Mouse (Mus musculus) heart, embryonic 11.5 days (tissue): ENCODE measurements around the gene Grm2. TPM values are rescaled to one million over a fixed set of nuclear protein-coding genes. Genes with fewer than 3 reads are reported as not detected.

ENCODE experiments used
- ATAC-seq: fragments of 200-750 bp; cut with Nextera tagmentation; replicated peaks from 2 replicates; pipeline ENCODE4 v1.8.0; 2017; ENCODE audit warnings: moderate library complexity; ENCODE audit not compliant: insufficient number of reproducible peaks, low FRiP score, low TSS enrichment
- H3K27ac ChIP-seq: fragments of 300-500 bp; sonication (generic); 2 replicates; pipeline ENCODE4 v1.5.1; 2014; ENCODE audit warnings: mild to moderate bottlenecking, low read depth, low read length
- H3K27me3 ChIP-seq: fragments of 300-500 bp; sonication (generic); 2 replicates; pipeline ENCODE4 v1.6.1; 2014; ENCODE audit warnings: mild to moderate bottlenecking, low read length, mixed read lengths; ENCODE audit not compliant: control insufficient read depth, insufficient read depth
- H3K36me3 ChIP-seq: fragments of 300-500 bp; sonication (generic); 2 replicates; pipeline ENCODE4 v1.6.1; 2014; ENCODE audit warnings: mild to moderate bottlenecking, low read length, moderate library complexity, mixed read lengths; ENCODE audit not compliant: control insufficient read depth, insufficient read depth
- H3K4me1 ChIP-seq: fragments of 300-500 bp; sonication (generic); 2 replicates; pipeline ENCODE4 v1.6.1; 2014; ENCODE audit warnings: low read length; ENCODE audit not compliant: control insufficient read depth, insufficient read depth
- H3K4me2 ChIP-seq: fragments of 300-500 bp; sonication (generic); 2 replicates; pipeline ENCODE4 v1.6.1; 2014; ENCODE audit warnings: mild to moderate bottlenecking, moderate library complexity
- H3K4me3 ChIP-seq: fragments of 300-500 bp; sonication (generic); 2 replicates; pipeline ENCODE4 v1.5.1; 2014; ENCODE audit warnings: low read depth, low read length
- H3K9ac ChIP-seq: fragments of 300-500 bp; sonication (generic); 2 replicates; pipeline ENCODE4 v1.6.1; 2014; ENCODE audit warnings: mild to moderate bottlenecking, low read depth, low read length, moderate library complexity
- H3K9me3 ChIP-seq: fragments of 300-500 bp; sonication (generic); replicated peaks from 2 replicates; pipeline ENCODE4 v1.6.1; 2016; ENCODE audit warnings: low read length; ENCODE audit not compliant: control insufficient read depth
- WGBS: fragments of 180-500 bp; shearing (Covaris S2); extraction: QIAGEN DNeasy Blood & Tissue Kit; methylation state at CpG from one replicate; pipeline ENCODE4 v1.1.7; 2014; ENCODE audit not compliant: insufficient replicate concordance; 5-methylcytosine and 5-hydroxymethylcytosine counted together
- polyA plus RNA-seq: library from polyadenylated mRNA; unstranded; fragments of >200 nt; fragmentation: Nextera tagmentation; extraction: Ambion mirVana; gene quantifications from 2 replicates; pipeline ENCODE4 v1.2.1, GENCODE M21; 2014

The Grm2 gene
- polyA plus RNA-seq, 1 experiment from 2014 or later = not detected

DNA sequence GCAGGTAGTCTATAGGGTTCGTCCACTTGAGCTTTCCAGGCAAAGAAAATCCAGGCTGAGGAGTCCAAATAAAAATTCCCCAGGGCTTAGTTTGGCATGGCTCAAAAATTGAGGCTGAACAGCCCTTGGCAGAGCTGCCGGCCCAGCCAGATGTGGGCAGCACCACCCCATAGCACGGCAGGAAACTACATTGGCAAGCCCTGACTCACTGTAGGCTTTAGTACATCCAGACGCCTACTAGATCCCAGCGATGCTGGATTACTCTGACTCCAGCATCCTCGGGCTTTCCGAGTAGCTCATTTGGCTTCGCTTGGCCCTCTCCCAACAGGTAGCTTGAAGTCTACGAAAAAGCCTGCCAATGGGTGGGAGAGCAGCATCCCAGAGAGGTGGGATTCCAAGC, 25.1 kb upstream of the Grm2 start:
- ATAC-seq = no peak
- Histone ChIP-seq H3K9me3 (no peaks in the 10 kb centered on the region), H3K9ac (no peak overlapping the region), H3K27me3 (no peaks in the 10 kb centered on the region), H3K27ac (no peak overlapping the region), H3K4me2 (no peak overlapping the region), H3K4me1 (peaks cover 6% of the 10 kb centered on the region; the same call in 1 of the 2 replicates), H3K36me3 (peaks cover 5% of the 10 kb centered on the region), H3K4me3 (no peak overlapping the region)
- WGBS = 85% methylated on average over 9 of the region's 9 CpGs

DNA sequence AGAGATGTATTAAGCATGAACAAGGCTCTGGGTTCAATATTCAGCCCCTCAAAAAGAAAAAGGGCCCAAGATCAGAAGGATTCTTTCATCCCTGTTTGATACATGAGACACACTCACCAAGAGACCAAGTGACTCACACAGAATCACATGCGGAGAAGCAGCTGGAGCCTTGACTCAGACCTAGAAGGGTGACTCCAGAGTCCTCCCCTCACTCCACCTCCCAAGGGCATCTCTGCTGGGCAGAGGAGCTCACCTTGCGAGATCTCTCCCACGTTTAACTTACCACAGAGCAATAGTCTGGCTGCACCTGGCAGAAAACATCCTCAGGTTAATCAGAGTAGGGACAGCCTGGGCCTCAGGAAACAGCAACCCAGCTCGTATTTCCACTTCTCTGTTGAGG, 22.4 kb upstream of the Grm2 start:
- WGBS = 70% methylated on average over 4 of the region's 4 CpGs
- Histone ChIP-seq H3K4me2 (no peak overlapping the region), H3K27ac (no peak overlapping the region), H3K9me3 (no peaks in the 10 kb centered on the region), H3K4me1 (no peaks in the 10 kb centered on the region), H3K36me3 (peaks cover 7% of the 10 kb centered on the region), H3K4me3 (no peak overlapping the region), H3K9ac (no peak overlapping the region), H3K27me3 (no peaks in the 10 kb centered on the region)
- ATAC-seq = no peak

DNA sequence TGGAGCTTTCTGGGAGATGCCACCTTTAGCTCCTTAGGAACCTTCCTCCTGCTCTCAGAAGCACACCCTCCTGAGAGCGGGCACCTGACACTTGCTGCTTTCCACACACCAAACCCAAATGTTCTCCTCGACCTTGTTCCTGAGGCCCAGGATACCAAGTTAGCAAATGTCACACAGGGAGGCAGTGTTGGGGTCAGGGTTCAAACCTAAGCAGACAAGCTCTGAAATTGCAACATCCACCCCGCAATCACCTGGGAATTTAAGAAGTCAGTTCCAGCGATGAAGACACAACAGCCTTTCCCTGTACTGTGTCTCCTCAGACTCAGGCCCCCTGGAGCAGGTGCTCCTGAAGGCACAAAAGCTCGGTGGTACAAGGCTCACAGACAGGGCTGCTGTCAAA, 21.8 kb upstream of the Grm2 start:
- WGBS = 87% methylated on average over 5 of the region's 5 CpGs
- Histone ChIP-seq H3K4me2 (no peak overlapping the region), H3K36me3 (peaks cover 7% of the 10 kb centered on the region)

DNA sequence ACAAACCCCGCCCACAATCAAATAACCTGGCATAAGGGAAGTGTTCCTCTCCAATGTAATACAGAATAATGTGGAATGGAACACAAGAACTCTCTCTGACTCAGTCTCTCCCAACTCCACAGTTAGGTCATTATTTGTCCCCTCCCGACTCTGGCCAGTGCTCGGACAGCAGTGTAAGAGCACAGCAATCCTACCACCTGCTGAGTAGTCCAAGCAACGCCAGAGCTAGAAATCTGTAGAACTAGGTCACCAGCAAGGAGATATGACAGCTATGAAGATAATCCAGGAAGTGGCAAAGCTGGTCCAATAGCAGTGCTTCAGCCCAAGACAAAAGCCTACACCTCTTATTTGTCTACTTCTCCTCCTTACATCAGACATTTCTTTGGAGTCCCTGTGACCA, 20.7 kb upstream of the Grm2 start:
- Histone ChIP-seq H3K36me3 (peaks cover 2% of the 10 kb centered on the region; the same call in 1 of the 2 replicates), H3K4me1 (no peaks in the 10 kb centered on the region)
- ATAC-seq = no peak

More for the DNA sequence above, 21.8 kb upstream of the Grm2 start:
- no peak overlapping the region for H3K27ac ChIP-seq
- H3K9ac ChIP-seq = no peak overlapping the region
- ATAC-seq = no peak
- H3K4me3 ChIP-seq = no peak overlapping the region
- no peaks in the 10 kb centered on the region for H3K9me3 ChIP-seq
- no peaks in the 10 kb centered on the region for H3K4me1 ChIP-seq
- H3K27me3 ChIP-seq = no peaks in the 10 kb centered on the region

DNA sequence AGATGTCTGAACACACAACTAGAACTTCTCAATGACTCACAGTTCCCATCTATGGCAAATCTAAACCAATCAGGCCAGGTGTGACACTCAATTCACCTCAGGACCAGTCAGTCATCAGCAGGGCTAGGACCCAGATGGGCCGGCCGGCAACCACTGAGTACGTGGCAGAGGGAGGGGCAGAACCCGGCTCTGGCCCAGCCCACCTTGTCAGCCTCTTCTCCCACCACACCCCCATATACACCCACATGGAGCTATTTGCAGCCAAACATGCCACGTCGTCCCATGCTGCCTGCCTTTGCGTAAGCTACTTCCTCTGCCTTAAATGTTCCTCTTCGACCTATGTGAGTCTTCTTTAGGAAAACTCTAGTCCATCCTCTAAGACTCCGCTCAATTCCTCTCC, 20.1 kb upstream of the Grm2 start:
- Histone ChIP-seq H3K4me2 (no peak overlapping the region), H3K4me3 (no peak overlapping the region), H3K9ac (no peak overlapping the region), H3K27ac (no peak overlapping the region), H3K4me1 (no peaks in the 10 kb centered on the region), H3K36me3 (peaks cover 2% of the 10 kb centered on the region; the same call in 1 of the 2 replicates), H3K9me3 (no peaks in the 10 kb centered on the region), H3K27me3 (no peaks in the 10 kb centered on the region)
- no peak for ATAC-seq
- 75% methylated on average over 9 of the region's 9 CpGs for WGBS

More for the DNA sequence above, 20.7 kb upstream of the Grm2 start:
- Histone ChIP-seq H3K27me3 (no peaks in the 10 kb centered on the region), H3K4me2 (no peak overlapping the region), H3K9me3 (no peaks in the 10 kb centered on the region), H3K9ac (no peak overlapping the region), H3K4me3 (no peak overlapping the region), H3K27ac (no peak overlapping the region)
- WGBS = 73% methylated on average over 4 of the region's 4 CpGs

DNA sequence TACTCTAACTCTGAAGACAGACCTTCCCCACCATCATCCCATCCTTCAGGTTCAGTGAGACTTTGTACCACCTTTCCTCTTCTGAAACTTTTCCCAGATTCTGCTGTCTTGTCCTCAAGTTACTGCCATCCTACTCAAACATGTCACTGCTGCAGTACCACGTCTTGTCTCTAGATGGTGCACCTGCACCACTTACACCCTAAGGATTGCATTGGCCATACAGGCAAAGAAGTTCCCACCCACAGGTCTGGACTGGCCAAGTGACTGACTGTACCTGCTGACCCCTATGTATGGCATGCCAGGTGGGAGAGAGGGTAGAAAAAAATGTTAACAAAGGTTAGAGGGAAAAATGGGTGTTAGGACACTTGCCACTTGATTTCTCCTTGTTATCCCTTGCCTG, 19.6 kb upstream of the Grm2 start:
- no peak overlapping the region for H3K9ac ChIP-seq
- H3K27me3 ChIP-seq = no peaks in the 10 kb centered on the region
- no peak overlapping the region for H3K4me3 ChIP-seq
- 0% methylated on average over 1 of the region's 1 CpGs for WGBS
- H3K9me3 ChIP-seq = no peaks in the 10 kb centered on the region
- H3K4me1 ChIP-seq = no peaks in the 10 kb centered on the region
- H3K36me3 ChIP-seq = peaks cover 2% of the 10 kb centered on the region; the same call in 1 of the 2 replicates
- H3K27ac ChIP-seq = no peak overlapping the region
- ATAC-seq = no peak
- H3K4me2 ChIP-seq = no peak overlapping the region

DNA sequence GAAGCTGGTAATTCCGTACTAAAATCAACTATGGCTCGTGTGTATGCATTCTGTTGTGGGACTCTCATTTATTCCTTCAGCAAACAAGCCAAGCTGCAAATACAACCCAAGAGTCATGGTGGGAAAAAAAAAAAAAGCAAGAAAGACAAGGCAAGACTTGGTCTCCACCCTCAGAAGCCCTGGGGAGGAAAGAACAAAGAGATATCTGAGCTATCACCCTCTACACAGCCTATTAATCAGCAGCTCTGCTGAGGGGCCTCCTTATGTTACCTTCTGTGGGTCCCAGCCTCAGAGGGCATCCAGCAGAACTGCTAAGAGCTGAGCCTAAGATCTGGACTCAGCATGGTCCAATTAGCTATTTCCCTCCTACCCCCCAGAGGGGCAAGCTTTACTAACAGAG, 18.0 kb upstream of the Grm2 start:
- no peak for ATAC-seq
- WGBS = 88% methylated on average over 2 of the region's 2 CpGs
- Histone ChIP-seq H3K36me3 (0 out of 2 replicates have a peak, but pooled peaks cover 2% of the 10 kb centered on the region), H3K4me1 (no peaks in the 10 kb centered on the region), H3K9me3 (no peaks in the 10 kb centered on the region), H3K4me2 (no peak overlapping the region), H3K4me3 (no peak overlapping the region), H3K27ac (no peak overlapping the region), H3K27me3 (no peaks in the 10 kb centered on the region), H3K9ac (no peak overlapping the region)

DNA sequence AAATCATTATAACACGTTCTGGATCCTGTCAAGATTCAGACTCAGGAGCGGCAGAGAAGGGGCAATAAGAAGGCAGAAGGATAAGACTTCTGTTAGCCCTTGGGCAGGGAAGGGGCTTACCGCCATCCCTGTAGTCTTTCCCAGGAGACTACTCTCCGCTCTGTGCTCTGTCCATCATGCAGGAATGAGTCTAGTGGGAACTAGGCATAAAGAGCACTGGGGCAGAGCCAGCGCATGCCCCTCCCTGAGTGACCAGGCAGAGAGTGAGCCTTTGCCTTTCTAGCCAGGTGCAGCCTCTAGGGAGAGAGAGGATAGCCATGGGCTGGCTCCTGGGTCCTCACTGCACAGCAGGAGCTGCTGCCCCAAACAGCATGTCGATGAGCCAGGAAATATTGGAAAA, 9.0 kb upstream of the Grm2 start:
- no peak overlapping the region for H3K4me3 ChIP-seq
- WGBS = 78% methylated on average over 6 of the region's 6 CpGs
- H3K9ac ChIP-seq = no peak overlapping the region
- ATAC-seq = no peak
- H3K27ac ChIP-seq = no peak overlapping the region
- 0 out of 2 replicates have a peak, but pooled peaks cover 18% of the 10 kb centered on the region for H3K36me3 ChIP-seq
- H3K4me2 ChIP-seq = no peak overlapping the region
- H3K9me3 ChIP-seq = no peaks in the 10 kb centered on the region
- 0 out of 2 replicates have a peak, but pooled peaks cover 18% of the 10 kb centered on the region for H3K4me1 ChIP-seq
- no peaks in the 10 kb centered on the region for H3K27me3 ChIP-seq

DNA sequence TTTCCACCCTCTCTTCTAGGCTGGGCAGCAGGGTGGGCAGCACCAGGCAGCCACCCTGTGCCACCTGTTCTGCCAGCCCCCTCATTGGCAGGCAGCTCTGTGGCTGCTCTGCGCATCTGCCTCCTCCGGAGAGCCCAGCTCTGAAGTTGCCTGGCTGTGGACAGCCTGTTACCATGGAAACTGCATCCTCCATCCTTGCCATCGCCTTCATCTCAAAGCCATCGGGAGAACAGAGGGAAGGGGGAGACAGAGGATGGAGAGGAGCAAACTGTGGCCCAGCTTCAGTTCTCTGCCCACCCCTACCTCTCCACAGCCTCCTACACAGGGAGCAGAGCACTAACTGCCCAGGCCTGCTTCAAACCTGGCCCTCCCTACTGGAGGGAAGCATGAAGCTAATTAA, 8.6 kb upstream of the Grm2 start:
- no peak overlapping the region for H3K4me2 ChIP-seq
- no peak overlapping the region for H3K9ac ChIP-seq
- 93% methylated on average over 4 of the region's 4 CpGs for WGBS
- H3K9me3 ChIP-seq = no peaks in the 10 kb centered on the region; the same call in 1 of the 2 replicates
- ATAC-seq = no peak
- H3K27me3 ChIP-seq = no peaks in the 10 kb centered on the region
- peaks cover 19% of the 10 kb centered on the region; the same call in 1 of the 2 replicates for H3K36me3 ChIP-seq
- H3K4me3 ChIP-seq = no peak overlapping the region
- H3K4me1 ChIP-seq = 0 out of 2 replicates have a peak, but pooled peaks cover 18% of the 10 kb centered on the region
- no peak overlapping the region for H3K27ac ChIP-seq
